Mouse (Mus musculus): Measurements from ENCODE around the gene Myoz1.

DNA sequence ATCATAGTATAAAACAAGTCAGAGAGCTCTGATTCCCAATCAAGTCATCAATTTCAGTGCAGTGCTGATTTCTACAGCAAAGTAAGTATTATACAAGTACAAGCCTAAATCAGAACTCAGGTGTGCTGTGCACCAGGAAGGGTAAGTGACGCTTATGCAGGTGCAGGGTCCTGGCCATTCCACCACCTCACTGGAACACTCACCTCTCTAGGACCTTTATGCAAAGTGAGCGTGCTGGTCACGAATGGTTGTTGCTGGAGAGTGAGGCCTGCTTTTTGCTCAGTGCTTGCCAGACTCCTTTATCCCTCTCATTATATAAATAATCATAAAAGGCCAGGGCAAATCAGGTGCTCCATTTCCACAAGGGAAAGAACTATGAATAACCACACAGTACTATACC is 44.0 kb upstream of the Myoz1 start:
- TF ChIP-seq CTCF (IDR thresholded peaks at IDR 0.05; ENCODE audit: low read depth, low read length) (no peak), POLR2A (IDR thresholded peaks at IDR 0.05; ENCODE audit: insufficient read depth, low read length) (no peak), EP300 (IDR thresholded peaks at IDR 0.05; ENCODE audit: insufficient read depth, low read depth, low read length) (no peak)
